Mouse (Mus musculus): ENCODE measurements around the gene Ppp2r5a.

DNA sequence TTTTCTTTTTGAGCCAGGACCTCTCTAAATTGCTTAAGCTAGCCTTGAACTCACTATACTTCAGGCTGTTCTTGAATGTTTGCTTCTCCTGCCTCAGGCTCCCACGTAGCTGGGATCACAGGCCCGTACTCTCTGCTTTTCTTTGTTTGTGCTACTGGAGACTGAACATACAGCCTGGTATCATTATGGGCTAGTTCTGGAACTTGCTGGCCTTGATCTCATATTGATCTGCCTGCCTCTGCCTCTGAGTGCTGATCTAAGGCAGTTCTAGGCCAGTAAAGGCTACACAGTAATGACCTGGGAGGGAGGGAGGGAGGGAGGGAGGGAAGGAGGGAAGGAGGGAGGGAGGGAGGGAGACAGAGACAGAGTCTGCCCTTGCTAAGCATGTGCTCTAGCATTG, 20.1 kb upstream of the Ppp2r5a start:
- TF ChIP-seq CTCF (IDR thresholded peaks at IDR 0.05; ENCODE audit: low read depth, low read length) = no peak
- TF ChIP-seq POLR2A (IDR thresholded peaks at IDR 0.05; ENCODE audit: insufficient read depth, low read length) = no peak
- no peak for TF ChIP-seq EP300 (IDR thresholded peaks at IDR 0.05; ENCODE audit: insufficient read depth, low read depth, low read length)
